Mouse (Mus musculus): ENCODE measurements around the gene Klhl26. TPM values are rescaled to one million over a fixed set of nuclear protein-coding genes. Genes with fewer than 3 reads are reported as not detected.

The Klhl26 gene
- polyA plus RNA-seq, 1 experiment from 2014 or later = 18.3 TPM

- ATAC-seq (ENCODE audit: low FRiP score) = no peak
- Histone ChIP-seq H3K9me3 (no peaks in the 10 kb centered on the region), H3K4me1 (peaks cover 11% of the 10 kb centered on the region; the same call in 1 of the 2 replicates), H3K27ac (no peak overlapping the region), H3K27me3 (no peaks in the 10 kb centered on the region), H3K4me3 (replicated peaks) (no peak overlapping the region), H3K36me3 (replicated peaks) (no peaks in the 10 kb centered on the region; the same call in 1 of the 2 replicates), H3K4me2 (no peak overlapping the region), H3K9ac (no peak overlapping the region)
- WGBS = 87% methylated on average over 4 of the region's 4 CpGs
These were observed 10.5 kb downstream of the Klhl26 start for GRCm38 (mm10) chr8:70466305-70466704.

DNA sequence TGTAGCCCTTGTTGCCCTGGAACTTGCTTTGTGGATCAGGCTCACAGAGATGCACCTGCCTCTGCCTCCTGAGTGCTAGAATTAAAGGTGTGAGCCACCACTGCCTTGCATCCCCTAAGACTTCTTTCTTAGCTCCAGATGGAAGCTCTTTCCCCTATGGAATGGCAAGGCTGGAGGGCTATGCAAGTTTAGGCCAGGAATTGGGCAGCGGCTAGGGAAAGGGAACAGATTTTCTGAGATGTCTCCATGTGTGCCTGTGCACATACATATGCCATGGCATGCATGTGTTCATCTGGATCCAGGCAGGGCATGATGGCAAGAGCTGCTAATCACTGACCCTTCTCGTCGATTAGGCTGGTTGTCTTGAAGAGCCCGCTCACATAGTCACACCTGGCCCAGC, 11.1 kb downstream of the Klhl26 start:
- no peak overlapping the region for H3K4me3 ChIP-seq (replicated peaks)
- WGBS = 99% methylated on average over 4 of the region's 4 CpGs
- peaks cover 11% of the 10 kb centered on the region; the same call in 1 of the 2 replicates for H3K4me1 ChIP-seq
- H3K4me2 ChIP-seq = no peak overlapping the region
- H3K36me3 ChIP-seq (replicated peaks) = no peaks in the 10 kb centered on the region; the same call in 1 of the 2 replicates
- no peak overlapping the region for H3K9ac ChIP-seq
- no peak overlapping the region for H3K27ac ChIP-seq
- H3K9me3 ChIP-seq = no peaks in the 10 kb centered on the region
- ATAC-seq (ENCODE audit: low FRiP score) = no peak
- H3K27me3 ChIP-seq = no peaks in the 10 kb centered on the region

- 0 out of 2 replicates have a peak, but pooled peaks cover 5% of the 10 kb centered on the region for H3K4me1 ChIP-seq
These were observed 12.6 kb downstream of the Klhl26 start for GRCm38 (mm10) chr8:70464162-70464561.

DNA sequence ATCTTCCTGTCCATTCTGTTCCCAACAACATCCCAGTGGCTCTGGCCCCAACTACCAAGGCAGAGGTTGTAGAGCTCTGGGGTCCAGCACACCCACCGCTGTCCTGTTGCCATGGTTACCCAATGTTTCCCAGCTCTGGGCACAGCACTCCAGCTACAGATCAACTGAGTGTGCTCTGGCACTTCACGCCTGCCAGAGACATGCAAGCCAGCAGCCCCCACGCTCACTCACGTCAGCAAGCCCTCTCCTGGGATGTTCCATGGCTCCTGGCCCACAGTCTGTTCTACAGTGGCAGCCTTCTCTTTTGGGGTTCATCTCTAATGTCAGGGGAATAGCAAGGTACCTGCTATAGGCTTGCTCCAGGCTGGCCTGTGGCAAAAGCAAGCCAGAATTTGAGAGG, 13.5 kb downstream of the Klhl26 start:
- Histone ChIP-seq H3K36me3 (replicated peaks) (no peaks in the 10 kb centered on the region; the same call in 1 of the 2 replicates), H3K27me3 (no peaks in the 10 kb centered on the region), H3K4me1 (0 out of 2 replicates have a peak, but pooled peaks cover 5% of the 10 kb centered on the region), H3K4me3 (replicated peaks) (no peak overlapping the region), H3K27ac (no peak overlapping the region), H3K4me2 (no peak overlapping the region), H3K9me3 (no peaks in the 10 kb centered on the region), H3K9ac (no peak overlapping the region)
- 80% methylated on average over 4 of the region's 4 CpGs for WGBS
- no peak for ATAC-seq (ENCODE audit: low FRiP score)

More at GRCm38 (mm10) chr8:70464162-70464561, 12.6 kb downstream of the Klhl26 start:
- Histone ChIP-seq H3K4me3 (replicated peaks) (no peak overlapping the region), H3K27me3 (no peaks in the 10 kb centered on the region), H3K9ac (no peak overlapping the region), H3K4me2 (no peak overlapping the region), H3K36me3 (replicated peaks) (no peaks in the 10 kb centered on the region; the same call in 1 of the 2 replicates), H3K27ac (no peak overlapping the region), H3K9me3 (no peaks in the 10 kb centered on the region)
- whole genome bisulfite sequencing = 91% methylated on average over 6 of the region's 6 CpGs
- no peak for ATAC-seq (ENCODE audit: low FRiP score)

GRCm38 (mm10) chr8:70462516-70462813, 14.3 kb downstream of the Klhl26 start:
- no peaks in the 10 kb centered on the region for H3K9me3 ChIP-seq
- ATAC-seq (ENCODE audit: low FRiP score) = no peak
- H3K27me3 ChIP-seq = no peaks in the 10 kb centered on the region
- WGBS = 97% methylated on average over 8 of the region's 8 CpGs
- no peaks in the 10 kb centered on the region; the same call in 1 of the 2 replicates for H3K36me3 ChIP-seq (replicated peaks)
- H3K9ac ChIP-seq = no peak overlapping the region
- H3K4me1 ChIP-seq = 0 out of 2 replicates have a peak, but pooled peaks cover 5% of the 10 kb centered on the region
- H3K27ac ChIP-seq = no peak overlapping the region
- H3K4me3 ChIP-seq (replicated peaks) = no peak overlapping the region
- no peak overlapping the region for H3K4me2 ChIP-seq

GRCm38 (mm10) chr8:70461765-70462515, 14.8 kb downstream of the Klhl26 start:
- Histone ChIP-seq H3K27me3 (no peaks in the 10 kb centered on the region), H3K27ac (no peak overlapping the region), H3K9me3 (no peaks in the 10 kb centered on the region), H3K4me3 (replicated peaks) (no peak overlapping the region), H3K4me2 (no peak overlapping the region), H3K9ac (no peak overlapping the region), H3K36me3 (replicated peaks) (no peaks in the 10 kb centered on the region; the same call in 1 of the 2 replicates), H3K4me1 (0 out of 2 replicates have a peak, but pooled peaks cover 5% of the 10 kb centered on the region)
- ATAC-seq (ENCODE audit: low FRiP score) = 0 out of 2 replicates have a peak, but pooled peaks have one; percentile 11
- 91% methylated on average over 16 of the region's 16 CpGs for WGBS

GRCm38 (mm10) chr8:70460606-70461005, 16.2 kb downstream of the Klhl26 start:
- no peak overlapping the region for H3K4me2 ChIP-seq
- no peak overlapping the region for H3K4me3 ChIP-seq (replicated peaks)
- ATAC-seq (ENCODE audit: low FRiP score) = no peak

DNA sequence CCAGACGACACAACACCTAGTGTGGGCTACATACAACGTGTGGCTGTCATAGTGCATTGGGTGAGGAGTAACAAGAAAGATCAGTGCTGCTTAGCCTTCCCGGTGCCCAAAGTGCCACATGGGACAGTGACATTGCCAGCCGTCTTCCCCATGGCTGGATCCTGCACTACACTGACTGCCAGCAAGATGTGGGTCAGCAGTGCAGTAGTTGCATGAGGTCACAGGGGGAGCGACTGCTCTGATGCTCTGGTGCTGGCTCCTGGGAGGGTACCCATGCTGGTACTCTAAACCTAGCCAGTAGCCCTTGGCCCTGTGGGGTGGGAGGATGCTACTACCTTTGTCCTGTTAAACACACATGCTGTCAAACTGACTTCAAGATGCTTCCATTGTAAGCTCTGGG, 16.6 kb downstream of the Klhl26 start:
- no peaks in the 10 kb centered on the region; the same call in 1 of the 2 replicates for H3K36me3 ChIP-seq (replicated peaks)
- H3K4me2 ChIP-seq = no peak overlapping the region
- H3K4me1 ChIP-seq = 0 out of 2 replicates have a peak, but pooled peaks cover 5% of the 10 kb centered on the region
- no peak overlapping the region for H3K4me3 ChIP-seq (replicated peaks)
- H3K27me3 ChIP-seq = no peaks in the 10 kb centered on the region
- H3K27ac ChIP-seq = no peak overlapping the region
- ATAC-seq (ENCODE audit: low FRiP score) = no peak
- no peak overlapping the region for H3K9ac ChIP-seq
- no peaks in the 10 kb centered on the region for H3K9me3 ChIP-seq
- WGBS = 93% methylated on average over 5 of the region's 5 CpGs

More at GRCm38 (mm10) chr8:70460606-70461005, 16.2 kb downstream of the Klhl26 start:
- Histone ChIP-seq H3K9me3 (no peaks in the 10 kb centered on the region), H3K4me1 (0 out of 2 replicates have a peak, but pooled peaks cover 5% of the 10 kb centered on the region), H3K27ac (no peak overlapping the region), H3K9ac (no peak overlapping the region), H3K36me3 (replicated peaks) (no peaks in the 10 kb centered on the region; the same call in 1 of the 2 replicates), H3K27me3 (no peaks in the 10 kb centered on the region)
- WGBS = 82% methylated on average over 9 of the region's 9 CpGs

GRCm38 (mm10) chr8:70459636-70460035, 17.1 kb downstream of the Klhl26 start:
- H3K4me3 ChIP-seq (replicated peaks) = no peak overlapping the region
- H3K36me3 ChIP-seq (replicated peaks) = no peaks in the 10 kb centered on the region; the same call in 1 of the 2 replicates
- no peak overlapping the region for H3K9ac ChIP-seq
- 96% methylated on average over 2 of the region's 2 CpGs for WGBS
- no peak overlapping the region for H3K27ac ChIP-seq
- no peaks in the 10 kb centered on the region for H3K27me3 ChIP-seq
- H3K9me3 ChIP-seq = no peaks in the 10 kb centered on the region
- H3K4me1 ChIP-seq = 0 out of 2 replicates have a peak, but pooled peaks cover 5% of the 10 kb centered on the region
- ATAC-seq (ENCODE audit: low FRiP score) = no peak
- no peak overlapping the region for H3K4me2 ChIP-seq

- WGBS = 83% methylated on average over 3 of the region's 3 CpGs
- Histone ChIP-seq H3K9ac (no peak overlapping the region), H3K9me3 (no peaks in the 10 kb centered on the region), H3K36me3 (replicated peaks) (no peaks in the 10 kb centered on the region), H3K27ac (no peak overlapping the region), H3K4me3 (replicated peaks) (no peak overlapping the region), H3K4me2 (no peak overlapping the region), H3K27me3 (no peaks in the 10 kb centered on the region), H3K4me1 (0 out of 2 replicates have a peak, but pooled peaks cover 2% of the 10 kb centered on the region)
- ATAC-seq (ENCODE audit: low FRiP score) = no peak
These were observed 18.3 kb downstream of the Klhl26 start for GRCm38 (mm10) chr8:70458462-70458861.

GRCm38 (mm10) chr8:70457882-70458281, 18.9 kb downstream of the Klhl26 start:
- H3K9me3 ChIP-seq = no peaks in the 10 kb centered on the region
- H3K9ac ChIP-seq = no peak overlapping the region
- no peaks in the 10 kb centered on the region for H3K27me3 ChIP-seq
- H3K27ac ChIP-seq = no peak overlapping the region
- H3K4me2 ChIP-seq = no peak overlapping the region
- 89% methylated on average over 6 of the region's 6 CpGs for WGBS
- H3K36me3 ChIP-seq (replicated peaks) = no peaks in the 10 kb centered on the region
- no peak overlapping the region for H3K4me3 ChIP-seq (replicated peaks)
- no peak for ATAC-seq (ENCODE audit: low FRiP score)
- H3K4me1 ChIP-seq = no peaks in the 10 kb centered on the region

DNA sequence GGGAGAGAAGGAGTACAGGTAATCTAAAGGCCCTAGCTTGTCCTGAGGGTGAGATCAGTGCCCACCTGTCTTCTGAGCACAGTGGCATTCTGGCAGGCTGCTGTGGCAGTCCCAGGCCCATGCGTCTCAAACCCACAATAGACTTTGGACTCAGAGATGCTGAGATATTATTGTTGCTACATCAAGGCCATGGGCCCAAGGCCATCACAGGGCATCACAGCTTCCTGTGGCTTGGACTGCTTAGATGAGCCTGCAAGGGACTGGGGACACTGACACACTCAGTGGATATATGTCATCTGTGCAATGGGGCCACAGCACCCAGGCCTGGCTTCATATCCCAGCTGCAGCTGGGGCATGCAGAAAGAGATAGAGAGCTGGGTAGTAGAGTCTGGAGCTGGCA, 19.8 kb downstream of the Klhl26 start:
- Histone ChIP-seq H3K9me3 (no peaks in the 10 kb centered on the region), H3K36me3 (replicated peaks) (peaks cover 8% of the 10 kb centered on the region), H3K27ac (no peak overlapping the region), H3K9ac (no peak overlapping the region), H3K27me3 (0 out of 2 replicates have a peak, but pooled peaks cover 4% of the 10 kb centered on the region), H3K4me3 (replicated peaks) (no peak overlapping the region), H3K4me2 (no peak overlapping the region), H3K4me1 (no peaks in the 10 kb centered on the region)
- WGBS = 100% methylated on average over 1 of the region's 1 CpGs
- ATAC-seq (ENCODE audit: low FRiP score) = no peak
